In genomic region chr4:124770624-124771023, GRCm38 (mm10) we compare ENCODE assay signal across 9 mouse cellular contexts. TPM values are rescaled to one million over a fixed set of nuclear protein-coding genes. Genes with fewer than 3 reads are reported as not detected.
DNase-seq lines count a peak whose midpoint lies in the region; ATAC-seq and TF ChIP-seq lines count a peak whose summit lies in the region.
"Had no signal": no experiment of that assay in that cellular context is flagged by ENCODE, and none has a peak within 500 bp of the region (broad histone marks: within the 10 kb centered on the region; RNA-seq: fewer than 3 reads in every experiment).

No protein-coding gene starts in this region.

- no peak for ATAC-seq in lung, postnatal 0 days
- ATAC-seq in heart, embryonic 11.5 days (replicated peaks; ENCODE audit: insufficient number of reproducible peaks, low FRiP score, low TSS enrichment) = no peak
- ATAC-seq: intestine, embryonic 16.5 days had no signal

- H3K27ac ChIP-seq in lung, postnatal 0 days (ENCODE audit: low read length) = no peak overlapping the region
- H3K27ac ChIP-seq in cortical plate, adult 2 months (ENCODE audit: insufficient read depth, low read length) = no peak overlapping the region
- no peak overlapping the region for H3K27ac ChIP-seq in heart, embryonic 11.5 days (ENCODE audit: low read depth, low read length)
- H3K27ac ChIP-seq: gastrocnemius, adult 2 months had no signal

- H3K9me3 ChIP-seq in lung, postnatal 0 days (ENCODE audit: low read length) = no peaks in the 10 kb centered on the region
- H3K9me3 ChIP-seq in heart, embryonic 11.5 days (replicated peaks; ENCODE audit: control insufficient read depth, low read length) = no peaks in the 10 kb centered on the region

- H3K4me3 ChIP-seq in lung, postnatal 0 days (ENCODE audit: low read depth, low read length) = no peak overlapping the region
- H3K4me3 ChIP-seq in cortical plate, adult 2 months (ENCODE audit: insufficient read depth, low read length) = no peak overlapping the region
- H3K4me3 ChIP-seq in heart, embryonic 11.5 days (ENCODE audit: low read depth, low read length) = no peak overlapping the region
- H3K4me3 ChIP-seq: gastrocnemius, adult 2 months had no signal

- WGBS in lung, postnatal 0 days = 73% methylated on average over 5 of the region's 5 CpGs
- WGBS in heart, embryonic 11.5 days (ENCODE audit: insufficient replicate concordance) = 68% methylated on average over 5 of the region's 5 CpGs

- peak; percentile 24 for TF ChIP-seq CTCF in lung, postnatal 0 days (IDR thresholded peaks at IDR 0.05)
- TF ChIP-seq CTCF in cortical plate, adult 2 months (IDR thresholded peaks at IDR 0.05; ENCODE audit: extremely low read depth, insufficient read depth, low read length) = peak; percentile 49; the same call in 1 of the 2 replicates

- no peaks in the 10 kb centered on the region for H3K27me3 ChIP-seq in lung, postnatal 0 days (replicated peaks; ENCODE audit: insufficient read depth, low read length)
- H3K27me3 ChIP-seq in heart, embryonic 11.5 days (ENCODE audit: control insufficient read depth, insufficient read depth, low read length) = no peaks in the 10 kb centered on the region

- no peaks in the 10 kb centered on the region for H3K36me3 ChIP-seq in lung, postnatal 0 days (ENCODE audit: insufficient read depth, low read length)
- H3K36me3 ChIP-seq in heart, embryonic 11.5 days (ENCODE audit: control insufficient read depth, insufficient read depth, low read length) = no peaks in the 10 kb centered on the region

- H3K9ac ChIP-seq in lung, postnatal 0 days (replicated peaks; ENCODE audit: low read depth) = no peak overlapping the region
- no peak overlapping the region for H3K9ac ChIP-seq in heart, embryonic 11.5 days (ENCODE audit: low read depth, low read length)

- TF ChIP-seq EP300 in lung, postnatal 0 days (IDR thresholded peaks at IDR 0.05) = no peak

- H3K4me1 ChIP-seq in lung, postnatal 0 days (ENCODE audit: insufficient read depth, low read depth, low read length) = peaks cover 14% of the 10 kb centered on the region; the same call in 1 of the 2 replicates
- peaks cover 8% of the 10 kb centered on the region for H3K4me1 ChIP-seq in cortical plate, adult 2 months (ENCODE audit: control insufficient read depth, insufficient read depth, low read length)
- peaks cover 21% of the 10 kb centered on the region for H3K4me1 ChIP-seq in heart, embryonic 11.5 days (ENCODE audit: control insufficient read depth, insufficient read depth, low read length)

- no peak overlapping the region for H3K4me2 ChIP-seq in lung, postnatal 0 days (replicated peaks; ENCODE audit: low read depth, low read length)
- H3K4me2 ChIP-seq in heart, embryonic 11.5 days = no peak overlapping the region

- peak; percentile 22 for DNase-seq in lung, postnatal 0 days (ENCODE audit: low spot score)
- no peak for DNase-seq in lung, postnatal 36 days
- DNase-seq in cerebellum, adult 11-12 months = peak; percentile 66
- DNase-seq in right cerebral cortex, postnatal 10 days (ENCODE audit: low spot score in 2 of 2) = peak; percentile 38 to 47
- DNase-seq in thymus, adult 18-20 months = no peak
- DNase-seq: gastrocnemius, adult 2 months had no signal

- no peak for TF ChIP-seq POLR2A in cortical plate, adult 2 months (IDR thresholded peaks at IDR 0.05; ENCODE audit: extremely low read depth, insufficient read depth, low read length)

RNA-seq across cellular contexts. Expression of gene Inpp5b, which starts 29.0 kb away (rescaled TPM):
- 59.6 and 62.9 TPM in 2 replicates for polyA plus RNA-seq in lung, postnatal 0 days (2015; fragmentation: Nextera tagmentation; extraction: Ambion mirVana)
- 73.6 and 78.2 TPM in 2 replicates for polyA plus RNA-seq in cortical plate, adult 2 months (2012; rRNA removed)
- 18.5 and 19.2 TPM in 2 replicates for polyA plus RNA-seq in heart, embryonic 11.5 days (2014; fragmentation: Nextera tagmentation; extraction: Ambion mirVana)

RNA-seq across cellular contexts. Expression of gene Mtf1, which starts 31.3 kb away (rescaled TPM):
- polyA plus RNA-seq in lung, postnatal 0 days (2015; fragmentation: Nextera tagmentation; extraction: Ambion mirVana) = 9.3 and 10.8 TPM in 2 replicates
- polyA plus RNA-seq in cortical plate, adult 2 months (2012; rRNA removed) = 13.2 and 14.5 TPM in 2 replicates
- polyA plus RNA-seq in heart, embryonic 11.5 days (2014; fragmentation: Nextera tagmentation; extraction: Ambion mirVana) = 11.0 and 13.5 TPM in 2 replicates

RNA-seq across cellular contexts. Expression of gene Sf3a3, which starts 56.0 kb away (rescaled TPM):
- 49.1 and 57.1 TPM in 2 replicates for polyA plus RNA-seq in lung, postnatal 0 days (2015; fragmentation: Nextera tagmentation; extraction: Ambion mirVana)
- 33.9 and 35.4 TPM in 2 replicates for polyA plus RNA-seq in cortical plate, adult 2 months (2012; rRNA removed)
- polyA plus RNA-seq in heart, embryonic 11.5 days (2014; fragmentation: Nextera tagmentation; extraction: Ambion mirVana) = 109 and 113 TPM in 2 replicates

Comparison
In these comparisons a context has a peak if more than half of its experiments do, and no peak if none do; other contexts are left out.
1. DNase-seq: peak in lung, postnatal 0 days (single experiment), cerebellum, adult 11-12 months (single experiment) and right cerebral cortex, postnatal 10 days (2 of 2); none in lung, postnatal 36 days (single experiment) and thymus, adult 18-20 months (0 of 2).